Mouse (Mus musculus) embryonic fibroblast, embryonic 13.5 days (primary cell): Measurements from ENCODE around the gene Hist1h2ag. TPM values are rescaled to one million over a fixed set of nuclear protein-coding genes. Genes with fewer than 3 reads are reported as not detected.
"Not testable (repeated sequence)": the region's sequence is repeated elsewhere in the genome, so short reads cannot be mapped to it uniquely, and the experiment has no call there.

Experiments used
- H3K27ac ChIP-seq: 2 replicates; pipeline ENCODE4 v1.5.1; 2012; ENCODE audit warnings: low read length, control low read depth, inconsistent platforms; ENCODE audit not compliant: insufficient read depth
- H3K4me1 ChIP-seq: 2 replicates; pipeline ENCODE4 v1.6.1; 2011; ENCODE audit warnings: low read length; ENCODE audit not compliant: control insufficient read depth, insufficient read depth
- H3K4me3 ChIP-seq: 2 replicates; pipeline ENCODE4 v1.5.1; 2011; ENCODE audit warnings: mild to moderate bottlenecking, control low read depth, low read length; ENCODE audit not compliant: insufficient read depth
- CTCF ChIP-seq: IDR thresholded peaks from 2 replicates; pipeline ENCODE4 v1.5.1; 2011; ENCODE audit warnings: mild to moderate bottlenecking, control low read depth, low read length, moderate library complexity, borderline replicate concordance; ENCODE audit not compliant: insufficient read depth
- POLR2A ChIP-seq: IDR thresholded peaks from 2 replicates; pipeline ENCODE4 v1.6.1; 2011; ENCODE audit warnings: low read depth, mild to moderate bottlenecking, control low read depth, low read length, moderate library complexity
- polyA plus RNA-seq: library from polyadenylated mRNA; stranded (reverse); fragments of >200 nt; gene quantifications from 2 replicates; pipeline ENCODE4 v1.2.4, GENCODE M21; 2011; ENCODE audit warnings: low read depth; ENCODE audit not compliant: missing spikeins, insufficient read length

Gene Hist1h2ag
- polyA plus RNA-seq, 1 experiment = 2.6 TPM

DNA sequence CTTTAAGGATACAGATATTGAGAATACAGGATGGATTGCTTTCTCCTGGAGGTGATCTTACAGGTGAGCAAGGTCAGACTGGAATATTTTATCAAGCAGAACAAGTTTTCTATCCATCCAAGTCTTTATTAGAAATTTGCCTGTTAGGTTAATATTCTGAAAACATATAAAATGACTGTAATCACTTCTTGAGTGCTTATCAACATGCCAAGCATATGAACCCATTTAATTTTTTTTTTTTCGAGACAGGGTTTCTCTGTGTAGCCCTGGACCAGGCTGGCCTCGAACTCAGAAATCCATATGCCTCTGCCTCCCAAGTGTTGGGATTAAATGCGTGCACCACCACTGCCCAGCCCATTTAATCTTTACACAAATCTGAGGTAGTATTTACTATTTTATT lies 5.8 kb downstream of the Hist1h2ag start:
- no peak for TF ChIP-seq POLR2A
- no peak for TF ChIP-seq CTCF
- peaks cover 6% of the 10 kb centered on the region; the same call in 1 of the 2 replicates for H3K4me1 ChIP-seq
- no peak overlapping the region for H3K4me3 ChIP-seq
- no peak overlapping the region for H3K27ac ChIP-seq

DNA sequence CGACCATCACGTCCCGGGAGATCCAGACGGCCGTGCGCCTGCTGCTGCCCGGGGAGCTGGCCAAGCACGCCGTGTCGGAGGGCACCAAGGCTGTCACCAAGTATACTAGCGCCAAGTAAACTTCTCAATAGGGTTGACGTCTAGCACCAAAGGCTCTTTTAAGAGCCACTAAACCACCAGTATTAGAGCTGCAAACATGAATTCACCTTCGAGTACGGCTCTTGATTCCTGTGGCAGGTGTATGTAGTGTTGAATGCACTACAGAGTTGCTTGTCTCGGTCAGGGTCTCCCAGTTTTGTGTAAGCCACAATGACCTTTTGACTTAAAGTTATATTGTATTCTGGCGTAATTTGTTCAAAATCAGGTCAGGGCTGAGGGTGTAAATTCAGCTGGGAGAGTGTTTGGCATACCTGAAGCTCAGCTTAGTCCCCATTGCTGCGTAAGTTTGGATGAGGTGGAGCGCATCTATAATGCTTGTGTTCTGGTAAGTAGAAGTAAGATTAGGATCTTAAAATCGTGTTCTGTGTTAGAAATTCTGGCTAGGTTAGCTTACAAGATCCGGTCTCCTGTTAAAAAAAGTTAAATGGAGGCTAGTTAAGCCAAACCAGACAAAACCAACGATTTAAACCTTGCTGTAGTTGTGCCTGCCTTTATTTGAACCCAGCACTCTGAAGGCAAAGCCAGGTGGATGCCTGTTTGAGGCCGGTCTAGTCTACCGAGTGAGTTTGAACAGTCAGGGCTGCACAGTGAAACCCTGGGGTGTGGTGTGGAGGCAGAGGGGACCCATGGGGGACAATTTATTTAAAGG lies 6.4 kb downstream of the Hist1h2ag start:
- H3K27ac ChIP-seq = peak overlapping the region; percentile 41

DNA sequence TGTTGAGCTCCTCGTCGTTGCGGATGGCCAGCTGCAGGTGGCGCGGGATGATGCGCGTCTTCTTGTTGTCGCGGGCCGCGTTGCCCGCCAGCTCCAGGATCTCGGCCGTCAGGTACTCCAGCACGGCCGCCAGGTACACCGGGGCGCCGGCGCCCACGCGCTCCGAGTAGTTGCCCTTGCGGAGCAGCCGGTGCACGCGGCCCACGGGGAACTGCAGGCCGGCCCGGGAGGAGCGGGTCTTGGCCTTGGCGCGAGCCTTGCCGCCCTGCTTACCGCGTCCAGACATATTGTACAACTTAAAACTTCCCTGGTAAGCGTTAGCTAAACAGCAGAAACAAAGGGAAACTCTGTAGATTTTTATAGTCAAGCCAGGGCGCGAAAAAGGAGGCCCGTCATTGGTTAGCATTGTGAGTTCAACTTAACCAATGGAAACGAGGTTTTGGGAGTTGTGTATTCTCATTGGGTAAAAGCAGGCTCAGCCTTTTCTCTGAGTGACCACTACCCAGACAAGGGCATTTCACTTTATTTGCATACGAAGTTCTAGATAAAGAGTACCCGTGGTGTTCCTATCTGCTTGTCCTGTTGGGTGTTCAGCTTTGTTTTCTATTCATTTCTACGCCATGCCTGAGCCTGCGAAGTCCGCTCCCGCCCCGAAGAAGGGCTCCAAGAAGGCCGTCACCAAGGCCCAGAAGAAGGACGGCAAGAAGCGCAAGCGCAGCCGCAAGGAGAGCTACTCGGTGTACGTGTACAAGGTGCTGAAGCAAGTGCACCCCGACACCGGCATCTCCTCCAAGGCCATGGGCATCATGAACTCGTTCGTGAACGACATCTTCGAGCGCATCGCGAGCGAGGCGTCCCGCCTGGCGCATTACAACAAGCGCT lies 7.2 kb downstream of the Hist1h2ag start, which contains the start of the genes Hist1h2ah and Hist1h2bk:
TSS of gene Hist1h2ah (minus strand) at position 302 of the 882 bp plus-strand sequence.
TSS of gene Hist1h2bk (plus strand) at position 604 of the 882 bp plus-strand sequence.
- peak within 1 kb of the TSS; percentile 76 for H3K4me3 ChIP-seq
- H3K4me1 ChIP-seq = not testable (repeated sequence)
- peak within 1 kb of the TSS; percentile 95 for H3K27ac ChIP-seq
- peak; percentile 56 for TF ChIP-seq POLR2A

More for the DNA sequence above, 6.4 kb downstream of the Hist1h2ag start:
- peak; percentile 45 for TF ChIP-seq POLR2A
- TF ChIP-seq CTCF = no peak
- peak overlapping the region; percentile 46 for H3K4me3 ChIP-seq
- peaks cover 6% of the 10 kb centered on the region; the same call in 1 of the 2 replicates for H3K4me1 ChIP-seq

DNA sequence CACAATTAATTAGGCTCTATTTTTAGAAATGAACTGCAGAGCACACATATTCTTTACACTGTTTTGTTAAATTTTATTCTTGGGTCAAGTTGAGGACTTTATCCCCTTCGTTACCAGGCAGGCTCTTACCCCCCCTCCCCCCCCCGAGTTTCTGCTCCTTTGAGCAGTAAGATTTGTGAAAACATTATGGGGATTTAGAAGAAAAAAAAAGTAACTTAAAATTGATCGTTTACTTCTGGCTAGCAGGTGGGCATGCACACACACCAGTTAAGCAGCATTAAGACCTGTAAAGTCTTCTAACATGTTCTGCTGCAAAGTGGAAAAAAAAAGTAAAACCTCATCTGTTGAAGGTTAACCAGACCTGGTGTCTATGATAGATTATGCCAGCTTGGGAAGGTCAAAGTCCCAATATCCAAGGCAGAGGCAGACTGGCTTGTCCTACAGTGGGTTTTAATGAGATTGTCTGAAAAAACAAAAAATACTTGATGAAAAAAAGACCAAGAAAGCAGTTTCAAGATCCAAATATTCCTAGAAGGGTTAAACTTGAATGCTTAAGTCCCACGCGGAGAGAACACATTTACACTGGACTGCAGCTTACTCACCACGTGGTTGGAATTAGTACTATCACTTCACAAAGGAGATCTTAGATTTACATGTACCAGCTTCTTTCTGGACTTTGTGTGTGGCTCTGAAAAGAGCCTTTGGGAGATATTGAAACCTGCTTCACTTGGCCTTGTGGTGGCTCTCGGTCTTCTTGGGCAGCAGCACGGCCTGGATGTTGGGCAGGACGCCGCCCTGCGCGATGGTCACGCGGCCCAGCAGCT lies 8.1 kb downstream of the Hist1h2ag start:
- TF ChIP-seq POLR2A (0 out of 2 replicates have a peak, but pooled peaks have one; percentile 36), CTCF (no peak)
- Histone ChIP-seq H3K4me3 (peak overlapping the region; percentile 76), H3K4me1 (peaks cover 6% of the 10 kb centered on the region; the same call in 1 of the 2 replicates), H3K27ac (peak overlapping the region; percentile 95)

DNA sequence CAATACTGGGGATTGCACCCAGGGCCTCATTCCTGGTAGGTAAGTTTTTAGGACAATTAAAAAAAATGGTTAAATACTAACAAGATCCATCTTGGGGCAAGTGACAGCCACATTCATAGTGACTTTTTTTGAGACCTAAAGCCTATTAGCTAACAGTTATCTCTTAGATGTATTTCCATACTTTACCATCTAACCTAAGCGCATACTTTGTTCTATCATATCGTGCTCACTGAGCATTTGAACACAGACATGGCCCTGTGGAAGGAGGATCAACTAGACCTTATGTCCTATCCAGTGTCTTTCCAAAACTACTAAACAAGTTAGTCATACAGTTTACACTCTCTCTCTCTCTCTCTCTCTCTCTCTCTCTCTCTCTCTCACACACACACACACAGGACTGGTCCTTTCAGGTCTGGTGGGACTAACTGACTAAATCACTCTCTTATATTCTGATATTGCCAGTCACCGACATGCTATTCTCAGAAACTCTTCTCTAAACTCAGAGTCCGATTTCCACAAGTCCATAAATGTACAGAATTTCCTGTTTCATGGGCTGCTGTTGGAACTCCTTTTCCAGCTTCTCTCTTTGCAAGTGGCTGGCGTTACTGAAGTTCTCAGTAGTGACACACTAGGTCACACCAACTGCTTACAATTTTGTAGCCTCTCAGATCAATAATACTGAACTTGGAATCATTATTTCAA lies 8.9 kb downstream of the Hist1h2ag start:
- Histone ChIP-seq H3K4me1 (peaks cover 6% of the 10 kb centered on the region; the same call in 1 of the 2 replicates), H3K27ac (peak overlapping the region; percentile 52), H3K4me3 (peak overlapping the region; percentile 76)
- TF ChIP-seq CTCF (no peak), POLR2A (no peak)

DNA sequence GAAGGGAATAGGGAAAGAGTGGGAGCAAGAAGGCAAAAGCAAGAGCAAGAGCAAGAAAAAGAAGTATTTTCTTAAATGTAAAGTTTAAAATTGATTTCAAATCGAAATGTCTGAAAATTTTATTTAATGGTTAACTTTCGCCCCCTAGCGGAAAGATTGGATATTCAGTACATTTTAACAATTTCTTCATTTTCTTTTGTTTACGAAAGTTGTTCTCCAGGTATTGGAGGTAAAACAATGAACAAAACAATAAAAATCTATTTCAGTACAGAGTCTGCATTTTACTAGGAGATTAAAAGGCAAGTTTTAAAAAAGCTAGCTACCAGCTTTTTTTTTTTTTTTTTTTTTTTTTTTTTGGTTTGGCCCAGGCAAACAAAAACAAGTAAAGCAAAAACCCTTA lies 12.3 kb downstream of the Hist1h2ag start:
- Histone ChIP-seq H3K4me3 (no peak overlapping the region), H3K4me1 (no peaks in the 10 kb centered on the region; the same call in 1 of the 2 replicates), H3K27ac (no peak overlapping the region)
- TF ChIP-seq CTCF (no peak), POLR2A (no peak)

DNA sequence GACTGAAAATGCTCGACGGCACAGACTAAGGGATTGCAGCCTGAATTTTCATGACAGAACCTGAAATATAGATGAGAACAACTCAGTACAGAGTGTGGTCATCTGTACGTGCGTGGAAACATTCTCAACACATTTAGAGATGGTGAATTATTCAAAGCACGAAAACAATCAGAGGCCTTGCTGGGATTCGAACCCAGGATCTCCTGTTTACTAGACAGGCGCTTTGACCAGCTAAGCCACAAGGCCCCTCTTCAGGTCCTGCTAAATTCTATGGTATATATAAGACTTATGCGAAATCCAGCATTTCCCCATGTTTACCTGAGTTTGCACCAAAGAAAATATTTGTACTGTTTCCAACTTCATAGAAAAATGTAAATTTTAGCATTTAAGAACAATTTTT lies 12.8 kb downstream of the Hist1h2ag start:
- H3K4me1 ChIP-seq = no peaks in the 10 kb centered on the region; the same call in 1 of the 2 replicates
- no peak for TF ChIP-seq CTCF
- no peak overlapping the region for H3K27ac ChIP-seq
- no peak overlapping the region; the same call in 1 of the 2 replicates for H3K4me3 ChIP-seq

DNA sequence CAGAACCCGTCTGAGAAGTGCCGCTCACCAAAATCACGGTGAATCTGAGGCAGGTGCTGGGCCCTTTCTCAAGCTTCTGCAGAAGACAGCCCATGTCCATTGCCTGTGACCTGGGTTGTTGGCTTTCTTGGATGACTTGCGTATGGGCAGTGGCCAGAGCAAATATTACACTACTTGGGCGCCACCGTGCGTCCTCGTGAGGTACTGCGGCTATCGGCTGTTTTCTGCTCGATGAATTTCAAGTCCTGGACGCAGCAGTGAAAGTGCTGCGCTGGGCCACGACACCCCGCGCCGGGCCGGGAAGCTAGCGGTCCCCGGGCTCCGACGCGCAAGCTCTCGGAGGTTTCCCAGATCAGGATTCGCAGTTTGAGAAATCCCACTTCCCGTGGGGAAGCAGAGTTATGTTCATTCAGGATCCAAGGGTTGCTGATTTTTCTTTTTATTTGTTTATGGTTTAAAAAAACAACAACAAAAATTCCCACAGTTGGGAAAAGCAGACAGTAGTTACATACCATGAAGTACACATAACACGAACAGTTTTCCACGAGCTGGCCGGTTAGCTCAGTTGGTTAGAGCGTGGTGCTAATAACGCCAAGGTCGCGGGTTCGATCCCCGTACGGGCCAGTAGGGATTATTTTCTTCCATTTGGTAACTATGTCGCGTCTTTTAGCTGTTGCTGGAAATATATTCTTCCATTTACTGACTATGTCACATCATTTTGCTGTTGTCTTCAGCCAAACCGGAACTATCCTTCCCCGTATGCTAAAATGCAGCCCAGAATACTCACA lies 13.9 kb downstream of the Hist1h2ag start:
- TF ChIP-seq POLR2A = no peak
- peak; percentile 93 for TF ChIP-seq CTCF
- peak overlapping the region; percentile 84 for H3K4me3 ChIP-seq
- H3K27ac ChIP-seq = peak overlapping the region; percentile 41; the same call in 1 of the 2 replicates
- H3K4me1 ChIP-seq = no peaks in the 10 kb centered on the region
